Mouse (Mus musculus) c-Kit-positive CD71-negative TER-119-negative erythroid progenitor cells, embryonic 14.5 days (primary cell): ENCODE results near the gene Rcc1.
"Not testable (repeated sequence)": the region's sequence is repeated elsewhere in the genome, so short reads cannot be mapped to it uniquely, and the experiment has no call there.

Experiments
- DNase-seq: peaks from one replicate; pipeline ENCODE4 v3.0.0-alpha.2; 2013; ENCODE audit warnings: low read depth

Rcc1 gene

GRCm38 (mm10) chr4:132311801-132312200 lies 41.6 kb downstream of the Rcc1 start:
- no peak for DNase-seq

- no peak for DNase-seq
Observed at GRCm38 (mm10) chr4:132311209-132311608, 42.2 kb downstream of the Rcc1 start.

- DNase-seq, result no peak
Observed at GRCm38 (mm10) chr4:132309849-132310472, 43.4 kb downstream of the Rcc1 start.

- no peak for DNase-seq
Observed at GRCm38 (mm10) chr4:132309140-132309848, 44.1 kb downstream of the Rcc1 start.

GRCm38 (mm10) chr4:132308437-132309139 lies 44.8 kb downstream of the Rcc1 start:
- DNase-seq, result peak; percentile 84

- DNase-seq, result no peak
Observed at GRCm38 (mm10) chr4:132306004-132306403, 47.4 kb downstream of the Rcc1 start.

GRCm38 (mm10) chr4:132305276-132305675 lies 48.1 kb downstream of the Rcc1 start:
- DNase-seq, result no peak

GRCm38 (mm10) chr4:132303484-132303883 lies 49.9 kb downstream of the Rcc1 start:
- DNase-seq, result not testable (repeated sequence)

GRCm38 (mm10) chr4:132302939-132303479 lies 50.4 kb downstream of the Rcc1 start, which contains the start of gene Rab42:
TSS of gene Rab42 (minus strand) at chr4:132303385.
- DNase-seq, result no peak

- DNase-seq, result no peak
Observed at GRCm38 (mm10) chr4:132301965-132302938, 51.2 kb downstream of the Rcc1 start.

- no peak for DNase-seq
Observed at GRCm38 (mm10) chr4:132301486-132301885, 51.9 kb downstream of the Rcc1 start.

- no peak for DNase-seq
Observed at GRCm38 (mm10) chr4:132299849-132300248, 53.6 kb downstream of the Rcc1 start.

GRCm38 (mm10) chr4:132295696-132296390 lies 57.6 kb downstream of the Rcc1 start:
- DNase-seq, result no peak

GRCm38 (mm10) chr4:132293682-132294240 lies 59.6 kb downstream of the Rcc1 start:
- DNase-seq, result no peak

GRCm38 (mm10) chr4:132292988-132293387 lies 60.4 kb downstream of the Rcc1 start:
- no peak for DNase-seq

GRCm38 (mm10) chr4:132291624-132292335 lies 61.6 kb downstream of the Rcc1 start:
- no peak for DNase-seq

GRCm38 (mm10) chr4:132291056-132291455 lies 62.3 kb downstream of the Rcc1 start:
- DNase-seq, result no peak

- not testable (repeated sequence) for DNase-seq
Observed at GRCm38 (mm10) chr4:132288840-132289239, 64.6 kb downstream of the Rcc1 start.
